16 mouse cellular contexts compared by ENCODE assay signal in the genomic region with DNA sequence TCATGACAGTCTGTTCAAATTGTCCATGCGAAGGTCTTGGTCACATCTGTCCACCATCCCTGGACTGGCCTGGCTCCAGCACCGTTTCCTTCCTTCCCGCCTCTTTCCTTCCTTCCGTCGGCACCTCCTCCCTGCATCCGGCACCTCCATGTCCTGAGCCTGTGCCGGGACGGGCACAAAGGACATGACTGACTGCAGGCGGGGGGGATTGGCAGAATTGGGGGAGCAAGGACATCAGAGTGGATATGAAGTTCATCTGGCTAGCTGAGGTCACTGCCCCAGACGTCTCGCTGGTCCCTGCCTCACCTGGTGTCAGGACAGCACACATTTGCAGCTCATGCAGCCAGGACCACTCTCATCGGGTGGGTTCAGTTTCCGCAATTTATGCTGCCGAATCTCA. TPM values are rescaled to one million over a fixed set of nuclear protein-coding genes. Genes with fewer than 3 reads are reported as not detected.
A peak's percentile ranks its signal among the peaks of the same experiment; 100 is the strongest.
DNase-seq lines count a peak whose midpoint lies in the region; ATAC-seq lines count a peak whose summit lies in the region.
"Had no signal": no experiment of that assay in that cellular context is flagged by ENCODE, and none has a peak within 500 bp of the region (broad histone marks: within the 10 kb centered on the region; RNA-seq: fewer than 3 reads in every experiment).

No protein-coding gene starts in this region.

- peaks cover 54% of the 10 kb centered on the region for H3K36me3 ChIP-seq in erythroblast, embryonic 14.5 days (ENCODE audit: control insufficient read depth)
- peaks cover 46% of the 10 kb centered on the region for H3K36me3 ChIP-seq in megakaryocyte, embryonic 14.5 days (replicated peaks; ENCODE audit: low read length)
- H3K36me3 ChIP-seq in kidney, embryonic 15.5 days: peaks cover 35% of the 10 kb centered on the region

- no peak for ATAC-seq in erythroblast, adult 5-6 weeks (replicated peaks; ENCODE audit: low FRiP score, poor library complexity, severe bottlenecking)
- no peak for ATAC-seq in megakaryocyte, adult 5-6 weeks (ENCODE audit: poor library complexity, severe bottlenecking)
- ATAC-seq in kidney, embryonic 15.5 days (replicated peaks; ENCODE audit: low FRiP score): no peak
- ATAC-seq: forebrain, postnatal 0 days; intestine, embryonic 15.5 days had no signal

- H3K4me3 ChIP-seq in erythroblast, embryonic 14.5 days (replicated peaks): peak overlapping the region; percentile 0
- peak overlapping the region; percentile 28 for H3K4me3 ChIP-seq in megakaryocyte, embryonic 14.5 days (replicated peaks)
- no peak overlapping the region for H3K4me3 ChIP-seq in kidney, embryonic 15.5 days (replicated peaks)
- H3K4me3 ChIP-seq: intestine, embryonic 15.5 days had no signal

- 84% methylated on average over 14 of the region's 14 CpGs for WGBS in kidney, embryonic 15.5 days

- peak; percentile 38 for DNase-seq in lung, postnatal 14 days
- no peak for DNase-seq in thymus, postnatal 0 days (ENCODE audit: low spot score)
- DNase-seq in natural killer cell, adult 2 months (ENCODE audit: low spot score in 2 of 2): no peak
- DNase-seq: cerebellum, postnatal 36 days; forebrain, postnatal 0 days; gastrocnemius, postnatal 25 days had no signal

- peaks cover 68% of the 10 kb centered on the region for H3K4me1 ChIP-seq in erythroblast, embryonic 14.5 days (ENCODE audit: control insufficient read depth)
- peaks cover 63% of the 10 kb centered on the region for H3K4me1 ChIP-seq in megakaryocyte, embryonic 14.5 days
- peaks cover 32% of the 10 kb centered on the region for H3K4me1 ChIP-seq in kidney, embryonic 15.5 days

- 0 out of 2 replicates have a peak overlapping the region, but pooled peaks have one; percentile 94 for H3K4me2 ChIP-seq in kidney, embryonic 15.5 days
- H3K4me2 ChIP-seq: intestine, embryonic 15.5 days had no signal

- H3K27ac ChIP-seq in kidney, embryonic 15.5 days: 0 out of 2 replicates have a peak overlapping the region, but pooled peaks have one; percentile 27
- H3K27ac ChIP-seq: embryonic facial prominence, embryonic 15.5 days; intestine, embryonic 15.5 days; macrophage had no signal

- H3K9me3 ChIP-seq in erythroblast, embryonic 14.5 days (ENCODE audit: control insufficient read depth, low read length): no peaks in the 10 kb centered on the region
- no peaks in the 10 kb centered on the region for H3K9me3 ChIP-seq in megakaryocyte, embryonic 14.5 days
- no peaks in the 10 kb centered on the region for H3K9me3 ChIP-seq in kidney, embryonic 15.5 days (replicated peaks)
- H3K9me3 ChIP-seq: embryonic facial prominence, embryonic 15.5 days; intestine, embryonic 15.5 days had no signal

- H3K27me3 ChIP-seq in erythroblast, embryonic 14.5 days (ENCODE audit: control insufficient read depth): no peaks in the 10 kb centered on the region
- H3K27me3 ChIP-seq in megakaryocyte, embryonic 14.5 days (replicated peaks): no peaks in the 10 kb centered on the region
- no peaks in the 10 kb centered on the region for H3K27me3 ChIP-seq in kidney, embryonic 15.5 days
- H3K27me3 ChIP-seq: embryonic facial prominence, embryonic 15.5 days; intestine, embryonic 15.5 days had no signal

- no peak overlapping the region for H3K9ac ChIP-seq in kidney, embryonic 15.5 days
- H3K9ac ChIP-seq: embryonic facial prominence, embryonic 15.5 days; forebrain, postnatal 0 days; intestine, embryonic 15.5 days had no signal

RNA-seq across cellular contexts. Expression of a gene that starts 2.8 kb away (rescaled TPM):
- polyA plus RNA-seq in erythroblast, embryonic 14.5 days (2012): 34.0 and 43.9 TPM in 2 replicates
- 3.8 and 24.9 TPM in 2 replicates for total RNA-seq in erythroblast, adult 5-6 weeks (2015; ENCODE audit: low replicate concordance)
- 11.4 and 20.8 TPM in 2 replicates for total RNA-seq in erythroblast, adult 5-6 weeks (2017; ENCODE audit: low replicate concordance)
- 51.3 and 84.0 TPM in 2 replicates for polyA plus RNA-seq in megakaryocyte, embryonic 14.5 days (2012; ENCODE audit: insufficient read depth, low replicate concordance)
- 29.0 and 40.0 TPM in 2 replicates for total RNA-seq in megakaryocyte, adult 5-6 weeks (2015)
- total RNA-seq in megakaryocyte, adult 5-6 weeks (2017): 20.7 and 27.1 TPM in 2 replicates
- polyA plus RNA-seq in kidney, embryonic 15.5 days (2015; fragmentation: Nextera tagmentation; extraction: Ambion mirVana): 92.1 and 98.0 TPM in 2 replicates
- polyA plus RNA-seq in thymus, postnatal 0 days (2015; fragmentation: Nextera tagmentation; extraction: Ambion mirVana): 58.8 and 66.5 TPM in 2 replicates

RNA-seq across cellular contexts. Expression of a gene that starts 2.9 kb away (rescaled TPM):
- polyA plus RNA-seq in erythroblast, embryonic 14.5 days (2012): 19.2 and 22.6 TPM in 2 replicates
- 2.1 TPM in 1 of 2 replicates, not detected in the other for total RNA-seq in erythroblast, adult 5-6 weeks (2015; ENCODE audit: low replicate concordance)
- 0.94 and 1.8 TPM in 2 replicates for total RNA-seq in erythroblast, adult 5-6 weeks (2017; ENCODE audit: low replicate concordance)
- 12.2 and 18.5 TPM in 2 replicates for polyA plus RNA-seq in megakaryocyte, embryonic 14.5 days (2012; ENCODE audit: insufficient read depth, low replicate concordance)
- 2.1 and 2.2 TPM in 2 replicates for total RNA-seq in megakaryocyte, adult 5-6 weeks (2015)
- 1.3 and 4.3 TPM in 2 replicates for total RNA-seq in megakaryocyte, adult 5-6 weeks (2017)
- 10.3 and 13.9 TPM in 2 replicates for polyA plus RNA-seq in kidney, embryonic 15.5 days (2015; fragmentation: Nextera tagmentation; extraction: Ambion mirVana)
- polyA plus RNA-seq in thymus, postnatal 0 days (2015; fragmentation: Nextera tagmentation; extraction: Ambion mirVana): 2.5 and 2.9 TPM in 2 replicates

RNA-seq across cellular contexts. Expression of a gene that starts 18.4 kb away (rescaled TPM):
- polyA plus RNA-seq in erythroblast, embryonic 14.5 days (2012): 0.48 and 1.5 TPM in 2 replicates
- 11.9 and 13.8 TPM in 2 replicates for total RNA-seq in erythroblast, adult 5-6 weeks (2015; ENCODE audit: low replicate concordance)
- total RNA-seq in erythroblast, adult 5-6 weeks (2017; ENCODE audit: low replicate concordance): 15.1 and 15.7 TPM in 2 replicates
- 26.5 and 43.0 TPM in 2 replicates for polyA plus RNA-seq in megakaryocyte, embryonic 14.5 days (2012; ENCODE audit: insufficient read depth, low replicate concordance)
- total RNA-seq in megakaryocyte, adult 5-6 weeks (2015): 70.5 and 86.8 TPM in 2 replicates
- total RNA-seq in megakaryocyte, adult 5-6 weeks (2017): 74.2 and 94.3 TPM in 2 replicates
- 115 and 122 TPM in 2 replicates for polyA plus RNA-seq in kidney, embryonic 15.5 days (2015; fragmentation: Nextera tagmentation; extraction: Ambion mirVana)
- polyA plus RNA-seq in thymus, postnatal 0 days (2015; fragmentation: Nextera tagmentation; extraction: Ambion mirVana): 71.2 and 72.2 TPM in 2 replicates

RNA-seq across cellular contexts. Expression of a gene that starts 22.8 kb away (rescaled TPM):
- 0.28 and 0.51 TPM in 2 replicates for polyA plus RNA-seq in erythroblast, embryonic 14.5 days (2012)
- total RNA-seq in erythroblast, adult 5-6 weeks (2015; ENCODE audit: low replicate concordance): not detected in 2 replicates
- total RNA-seq in erythroblast, adult 5-6 weeks (2017; ENCODE audit: low replicate concordance): 0.17 and 1.7 TPM in 2 replicates
- 0.57 TPM in 1 of 2 replicates, not detected in the other for polyA plus RNA-seq in megakaryocyte, embryonic 14.5 days (2012; ENCODE audit: insufficient read depth, low replicate concordance)
- total RNA-seq in megakaryocyte, adult 5-6 weeks (2015): 0.36 TPM in 1 of 2 replicates, not detected in the other
- total RNA-seq in megakaryocyte, adult 5-6 weeks (2017): 0.04 TPM in 1 of 2 replicates, not detected in the other
- polyA plus RNA-seq in kidney, embryonic 15.5 days (2015; fragmentation: Nextera tagmentation; extraction: Ambion mirVana): 3.4 and 3.5 TPM in 2 replicates
- 1.1 and 1.8 TPM in 2 replicates for polyA plus RNA-seq in thymus, postnatal 0 days (2015; fragmentation: Nextera tagmentation; extraction: Ambion mirVana)
- total RNA-seq: gastrocnemius, postnatal 25 days; hematopoietic stem cell, adult 5-6 weeks; layer of hippocampus, postnatal 14 days had no signal
- polyA plus RNA-seq: macrophage had no signal

RNA-seq across cellular contexts. Expression of a gene that starts 24.6 kb away (rescaled TPM):
- 7.3 and 10.7 TPM in 2 replicates for polyA plus RNA-seq in erythroblast, embryonic 14.5 days (2012)
- total RNA-seq in erythroblast, adult 5-6 weeks (2015; ENCODE audit: low replicate concordance): 1.7 and 6.0 TPM in 2 replicates
- 3.9 and 12.2 TPM in 2 replicates for total RNA-seq in erythroblast, adult 5-6 weeks (2017; ENCODE audit: low replicate concordance)
- polyA plus RNA-seq in megakaryocyte, embryonic 14.5 days (2012; ENCODE audit: insufficient read depth, low replicate concordance): 3.6 and 11.1 TPM in 2 replicates
- total RNA-seq in megakaryocyte, adult 5-6 weeks (2015): 3.9 and 4.1 TPM in 2 replicates
- total RNA-seq in megakaryocyte, adult 5-6 weeks (2017): 2.2 and 4.1 TPM in 2 replicates
- polyA plus RNA-seq in kidney, embryonic 15.5 days (2015; fragmentation: Nextera tagmentation; extraction: Ambion mirVana): 57.5 and 66.9 TPM in 2 replicates
- 19.7 and 20.6 TPM in 2 replicates for polyA plus RNA-seq in thymus, postnatal 0 days (2015; fragmentation: Nextera tagmentation; extraction: Ambion mirVana)

Comparison
In these comparisons a context has a peak if more than half of its experiments do, and no peak if none do; other contexts are left out.
1. RNA of a gene that starts 18.4 kb away (polyA plus RNA-seq): 115 to 122 TPM in kidney, embryonic 15.5 days, 71.2 to 72.2 TPM in thymus, postnatal 0 days and 26.5 to 43.0 TPM in megakaryocyte, embryonic 14.5 days; 0.48 to 1.5 TPM in erythroblast, embryonic 14.5 days; every median in the first group is over 10 times any median in the second.